Mouse (Mus musculus) brain, adult 2 months (tissue): Measurements from ENCODE around the gene Eps15l1.

Experiments
- DNase-seq: peaks from one replicate; pipeline ENCODE4 v3.0.0; 2011; ENCODE audit warnings: low read depth, low spot score

Gene Eps15l1

DNA sequence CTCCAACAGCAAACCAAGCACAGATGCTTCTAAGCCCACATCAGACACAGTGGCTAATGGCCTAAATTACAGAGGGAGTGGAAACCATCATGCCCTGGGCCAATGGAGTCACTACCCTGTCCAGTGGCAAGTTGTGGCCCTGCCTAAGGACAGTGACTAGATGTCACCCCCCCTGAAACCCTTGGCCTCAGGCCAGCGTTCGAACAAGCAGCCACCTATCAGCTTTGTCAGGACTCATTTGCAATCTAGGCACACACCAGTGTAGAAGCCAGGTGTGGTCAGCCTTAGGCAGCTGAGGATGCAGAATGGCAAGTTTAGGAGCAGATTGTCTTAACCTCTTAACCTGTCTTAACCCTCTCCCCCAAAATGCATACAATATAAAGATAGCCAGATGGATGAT, 6.0 kb downstream of the Eps15l1 start:
- no peak for DNase-seq

DNA sequence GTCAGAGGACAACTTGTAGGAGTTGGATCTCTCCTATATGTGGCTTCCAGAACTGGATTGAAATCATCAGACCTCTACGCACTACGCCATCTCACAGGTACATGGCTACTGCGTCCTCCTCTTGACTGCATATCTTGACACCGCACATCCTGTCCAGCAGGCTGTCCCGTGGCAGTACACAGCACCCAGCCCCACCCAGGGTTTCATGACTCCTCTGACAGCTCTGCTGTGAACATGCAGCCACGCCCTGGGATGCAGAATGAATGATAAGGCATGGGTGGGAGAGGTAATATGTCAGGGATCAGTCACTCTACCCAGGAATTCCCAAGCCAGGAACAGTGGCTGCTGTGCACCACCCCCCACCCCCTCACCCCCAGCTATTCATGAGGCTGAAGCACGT, 7.4 kb downstream of the Eps15l1 start:
- DNase-seq, result peak; percentile 24

DNA sequence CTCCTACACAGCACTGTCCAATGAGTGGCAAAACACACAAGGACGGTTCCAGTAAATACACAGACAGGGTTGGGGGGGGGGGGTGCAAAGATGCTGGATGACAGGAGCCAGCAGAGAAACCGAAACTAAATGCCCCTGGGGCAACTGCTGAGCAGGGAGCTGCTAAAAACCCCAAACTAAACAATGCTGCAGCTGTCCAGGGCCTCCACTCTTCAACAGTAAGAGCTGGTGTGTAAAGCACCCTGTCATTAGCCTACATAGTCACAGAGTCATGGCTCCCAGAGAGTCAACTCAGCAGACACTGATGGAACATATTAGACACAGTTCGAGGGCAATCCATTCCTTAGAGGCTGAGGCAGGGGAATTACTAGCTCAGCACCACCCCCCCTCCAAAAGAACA, 11.8 kb downstream of the Eps15l1 start:
- peak; percentile 31 for DNase-seq

DNA sequence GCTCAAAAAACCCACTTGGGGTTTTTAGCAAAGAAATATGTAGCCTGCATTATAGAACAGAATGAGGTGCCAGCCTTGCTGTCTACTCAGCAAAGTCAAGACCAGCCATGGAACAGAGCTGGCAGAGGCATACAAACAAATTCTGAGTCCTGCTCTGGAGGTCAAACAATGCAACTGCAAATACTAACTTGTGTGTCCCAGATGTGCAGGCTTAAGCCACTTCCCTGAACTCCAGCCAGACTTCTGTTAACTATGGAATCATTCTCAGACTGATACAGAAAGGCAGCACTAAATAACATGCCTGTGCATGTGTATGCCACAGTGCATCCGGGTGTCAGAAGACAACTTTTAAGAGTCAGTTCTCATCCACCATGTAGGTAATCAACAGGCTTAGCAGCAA, 13.4 kb downstream of the Eps15l1 start:
- DNase-seq, result no peak

DNA sequence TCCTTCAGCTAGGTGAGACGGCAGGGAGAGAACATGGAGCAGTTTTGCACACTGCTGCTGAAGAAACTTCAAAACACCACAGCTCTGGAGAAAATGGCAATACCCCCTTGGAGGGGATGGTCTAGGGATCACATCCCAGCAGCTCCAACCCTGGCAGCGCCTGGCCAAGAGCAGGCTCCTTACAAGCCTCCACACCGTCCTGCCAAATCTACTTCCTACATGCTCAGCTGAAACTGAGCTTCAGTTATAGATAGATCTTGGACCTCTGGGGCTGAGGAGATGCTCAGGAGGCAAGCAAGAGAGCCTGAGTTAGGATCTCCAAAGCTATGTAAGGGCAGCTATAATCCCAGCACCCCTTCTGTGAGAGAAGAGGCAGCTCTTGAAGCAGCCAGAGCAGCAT, 18.3 kb downstream of the Eps15l1 start:
- no peak for DNase-seq

DNA sequence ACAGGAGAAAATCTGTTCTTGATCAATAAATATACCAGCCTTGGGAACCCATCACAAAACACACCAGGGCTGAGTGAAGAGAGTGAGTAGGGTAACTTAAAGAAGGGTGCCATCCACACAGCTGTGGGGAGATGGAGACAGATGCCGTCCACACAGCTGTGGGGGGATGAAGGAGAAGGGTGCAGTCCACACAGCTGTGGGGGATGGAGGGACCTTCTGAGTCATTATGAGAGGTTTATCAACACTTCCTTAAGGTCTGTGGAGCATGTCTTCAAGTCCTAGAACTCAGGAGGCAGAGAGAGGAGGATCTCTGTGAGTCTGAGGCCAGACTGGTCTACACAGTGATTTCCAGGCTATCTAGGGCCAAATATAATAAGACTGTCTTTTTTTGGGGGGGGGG, 19.9 kb downstream of the Eps15l1 start:
- DNase-seq, result no peak

DNA sequence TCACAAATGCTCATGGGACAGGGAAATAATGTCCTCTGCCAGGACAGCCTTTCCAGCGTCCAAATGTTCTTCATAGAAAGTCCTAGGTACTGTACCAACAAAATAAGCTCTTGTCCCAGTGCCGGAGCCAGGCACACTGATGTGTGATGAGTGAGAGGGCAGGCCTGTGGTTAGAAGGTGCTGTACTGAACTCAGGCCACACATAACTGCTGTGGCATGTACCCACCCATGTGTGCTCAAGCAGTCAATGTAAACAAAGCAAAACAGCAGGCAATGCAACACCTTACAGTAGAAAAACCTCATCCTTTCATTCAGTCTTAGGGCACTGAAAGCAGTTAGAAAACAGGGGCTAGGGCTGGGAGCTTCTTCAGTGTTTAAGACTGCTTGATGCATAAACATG, 35.5 kb downstream of the Eps15l1 start:
- DNase-seq, result no peak

DNA sequence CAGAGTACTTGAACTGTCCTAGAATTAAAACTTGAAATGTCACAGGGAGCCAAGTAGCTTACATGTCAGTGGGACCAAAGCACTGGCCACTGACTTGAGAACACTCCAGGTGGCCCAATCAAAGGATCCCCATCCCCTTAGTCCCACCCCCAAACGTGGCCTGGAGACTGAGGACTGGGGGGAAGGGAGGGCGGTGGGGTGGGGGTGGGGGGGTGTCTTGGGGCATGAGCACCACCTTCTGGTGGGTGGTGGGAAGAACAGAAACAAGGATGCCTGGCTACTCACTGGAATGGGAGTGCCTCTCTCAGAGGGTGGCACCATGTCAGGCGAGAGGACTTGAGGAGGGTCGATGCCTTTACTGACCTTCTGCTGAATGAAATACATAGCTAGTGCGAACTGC, 38.9 kb downstream of the Eps15l1 start:
- DNase-seq, result no peak

DNA sequence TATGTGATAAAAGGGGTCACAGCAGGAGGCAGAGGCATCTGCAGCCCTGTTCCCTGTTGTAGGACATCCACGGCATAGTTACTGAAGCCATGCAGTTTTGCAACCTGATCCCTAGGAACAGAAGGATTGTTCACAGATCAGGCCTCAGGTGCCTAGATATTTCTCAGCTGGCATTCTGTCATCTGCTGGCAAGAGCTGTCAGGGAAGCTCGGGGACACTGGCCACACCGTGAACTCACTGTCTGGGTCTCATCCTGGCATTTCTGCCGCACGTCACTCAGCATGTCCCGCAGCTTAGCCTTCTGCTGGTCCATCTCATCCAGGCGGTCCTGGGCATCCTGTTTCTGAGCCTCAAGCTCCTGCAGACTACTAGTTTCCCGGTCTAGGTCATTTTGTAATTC, 40.6 kb downstream of the Eps15l1 start:
- DNase-seq, result peak; percentile 78

DNA sequence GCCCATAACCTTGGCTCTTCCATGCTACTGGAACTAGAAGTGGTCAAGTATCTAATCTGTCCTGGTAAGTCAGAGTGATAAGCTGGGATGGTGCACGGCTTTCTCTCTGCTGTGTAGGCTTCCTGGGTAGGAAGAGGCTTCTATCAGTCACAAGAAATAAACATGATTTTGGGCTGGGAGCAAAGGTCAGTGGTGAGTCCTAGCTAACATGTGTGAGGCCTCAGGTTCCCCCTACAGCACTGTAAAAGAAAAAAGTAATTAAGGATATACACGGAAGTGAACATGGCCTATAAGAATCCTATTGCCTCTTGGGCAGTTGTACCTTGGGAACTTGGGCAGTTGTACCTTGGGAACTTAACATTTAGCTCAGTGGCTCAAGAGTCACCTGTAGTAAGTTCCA, 44.4 kb downstream of the Eps15l1 start:
- no peak for DNase-seq

DNA sequence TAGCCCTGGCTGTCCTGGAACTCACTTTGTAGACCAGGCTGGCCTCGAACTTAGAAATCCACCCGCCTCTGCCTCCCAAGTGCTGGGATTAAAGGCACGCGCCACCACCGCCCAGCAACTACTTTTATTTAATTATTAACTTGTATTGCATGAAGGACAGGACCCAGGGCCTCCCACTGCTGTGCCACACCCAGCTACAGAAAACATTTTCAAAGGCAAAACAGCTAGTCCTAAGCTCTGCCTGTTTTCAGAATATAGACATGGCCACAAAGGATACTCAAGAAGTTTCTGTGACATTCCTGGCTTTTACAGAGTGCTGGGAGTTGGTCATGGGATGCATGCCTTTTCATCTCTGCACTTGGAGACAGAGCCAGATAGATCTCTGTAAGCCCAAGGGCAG, 45.0 kb downstream of the Eps15l1 start:
- no peak for DNase-seq

DNA sequence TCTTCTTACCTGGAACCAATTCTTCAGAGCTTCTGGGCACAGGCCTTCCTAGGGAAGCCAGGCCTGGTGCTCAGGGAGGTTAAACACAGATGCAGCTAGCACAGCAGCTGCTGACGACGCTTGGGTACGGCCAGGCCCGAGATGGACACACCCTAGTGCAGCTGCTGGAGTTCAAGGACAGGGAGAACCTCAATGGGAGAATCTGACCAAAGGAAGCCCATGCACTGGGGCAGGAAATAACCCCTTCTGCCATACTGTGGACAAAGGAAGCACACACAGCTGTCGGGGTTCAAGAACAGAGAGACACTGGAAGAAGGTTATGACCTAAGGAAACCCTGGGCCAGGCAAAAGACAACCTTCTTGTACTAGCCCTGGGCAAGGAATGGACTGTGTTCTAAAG, 46.1 kb downstream of the Eps15l1 start:
- DNase-seq, result no peak

DNA sequence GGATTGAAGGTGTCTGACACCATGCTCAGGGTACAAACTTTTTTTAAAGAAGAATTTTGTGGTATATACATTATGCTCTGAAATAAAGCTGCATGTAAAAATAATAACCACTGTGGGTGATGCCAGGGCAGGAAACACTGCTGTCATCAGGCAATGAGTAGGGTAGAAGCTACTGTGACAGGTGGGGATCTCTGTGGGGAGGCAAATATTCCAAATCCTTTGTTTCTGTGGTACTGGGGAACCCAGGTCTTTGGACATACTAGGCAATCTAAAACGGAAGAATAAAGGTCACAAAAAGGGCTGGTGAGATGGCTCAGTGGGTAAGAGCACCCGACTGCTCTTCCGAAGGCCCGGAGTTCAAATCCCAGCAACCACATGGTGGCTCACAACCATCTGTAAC, 48.9 kb downstream of the Eps15l1 start:
- peak; percentile 46 for DNase-seq

DNA sequence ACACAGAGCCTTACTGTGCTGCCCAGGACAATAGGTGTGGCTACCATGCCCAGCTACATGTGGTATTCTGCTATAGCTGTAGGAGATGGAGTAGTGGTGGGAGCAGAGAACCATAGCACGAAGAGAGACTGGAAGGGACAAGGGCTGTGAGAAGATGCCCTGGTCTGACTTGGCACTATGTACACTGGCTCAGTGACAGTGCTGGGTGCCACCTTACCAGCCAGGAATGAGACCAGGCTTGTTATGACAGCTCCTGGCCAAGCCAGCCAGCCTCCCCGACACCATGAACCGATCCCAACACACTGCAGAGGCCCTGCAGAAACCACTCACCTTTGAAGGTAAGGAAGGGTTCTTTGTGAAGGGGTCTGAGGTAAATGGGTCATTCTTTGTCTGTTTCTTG, 49.9 kb downstream of the Eps15l1 start:
- no peak for DNase-seq

DNA sequence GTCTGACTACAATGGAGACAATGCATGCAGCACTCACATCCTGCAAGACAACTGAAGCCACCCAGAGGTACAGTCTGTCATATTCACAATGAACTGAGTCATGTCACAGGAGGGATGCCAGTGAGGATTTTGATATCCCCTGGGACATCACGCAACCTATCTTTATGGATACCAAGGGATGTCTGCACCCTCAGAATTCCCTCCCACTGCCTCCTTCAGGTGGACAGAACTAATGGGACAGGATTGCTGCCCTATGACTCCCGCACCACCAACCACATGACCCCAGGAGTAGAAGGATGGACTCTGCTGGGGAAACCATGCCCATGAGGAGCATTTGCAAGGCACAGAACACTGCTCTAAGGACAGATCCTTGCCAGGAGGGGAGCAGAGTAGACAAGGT, 54.8 kb downstream of the Eps15l1 start:
- no peak for DNase-seq

DNA sequence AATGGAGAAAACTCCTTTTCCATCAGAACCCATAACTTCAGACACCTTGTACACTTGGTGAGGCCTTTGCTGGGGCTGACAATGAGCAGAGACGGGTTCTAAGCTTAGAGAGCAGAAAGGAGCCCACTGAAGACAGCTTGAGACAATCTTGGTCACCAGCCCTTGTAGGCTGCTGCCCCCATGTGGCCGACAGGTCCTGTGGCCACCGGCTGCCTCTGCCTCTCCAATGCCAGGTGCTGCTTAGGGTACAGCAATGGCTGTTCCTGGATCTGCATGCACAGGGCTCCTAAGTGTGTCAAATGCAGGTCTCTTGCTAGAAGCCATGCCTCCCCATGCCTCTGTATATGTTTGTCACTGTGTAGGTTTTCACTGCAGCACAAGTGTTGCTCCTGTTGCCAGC, 55.4 kb downstream of the Eps15l1 start:
- DNase-seq, result peak; percentile 81

DNA sequence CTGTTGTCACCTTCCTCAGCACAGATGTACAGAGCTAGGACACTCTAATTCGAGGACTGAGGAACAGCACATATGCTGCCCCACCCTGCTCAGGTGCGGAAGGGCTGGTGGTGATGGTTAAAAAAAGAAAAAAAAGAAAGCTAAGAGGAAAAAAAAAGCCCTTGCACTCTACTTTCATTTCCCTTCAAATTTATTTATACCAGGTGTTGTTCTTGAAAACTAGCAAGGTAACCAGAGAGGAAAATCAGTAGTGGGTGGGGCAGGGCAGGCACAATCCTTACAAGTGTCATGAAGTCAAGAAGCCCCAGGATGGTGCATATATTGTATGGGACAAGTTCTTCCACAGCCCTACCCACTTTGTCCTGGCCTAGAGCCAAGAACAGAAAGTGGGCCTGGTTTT, 56.2 kb downstream of the Eps15l1 start:
- no peak for DNase-seq

DNA sequence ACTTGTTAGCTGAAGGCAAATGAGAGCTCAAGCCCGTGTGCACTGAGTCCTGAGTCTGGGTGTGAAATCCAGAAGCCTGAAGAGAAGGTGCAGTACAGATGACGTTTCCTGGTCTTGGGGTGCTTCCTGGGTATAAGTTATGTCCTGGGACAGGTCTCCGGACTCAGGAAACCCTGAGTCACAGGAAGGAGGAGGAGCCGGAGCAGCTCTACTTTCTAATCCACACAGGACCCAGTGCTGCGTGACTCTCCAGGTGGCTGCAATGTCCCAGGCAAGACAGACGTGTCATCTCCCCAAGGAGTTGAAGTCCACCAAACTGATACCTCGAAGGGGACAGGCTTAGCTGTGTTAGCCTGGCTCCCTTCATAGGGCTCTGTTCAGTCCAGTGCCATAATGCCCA, 57.8 kb downstream of the Eps15l1 start:
- DNase-seq, result no peak

DNA sequence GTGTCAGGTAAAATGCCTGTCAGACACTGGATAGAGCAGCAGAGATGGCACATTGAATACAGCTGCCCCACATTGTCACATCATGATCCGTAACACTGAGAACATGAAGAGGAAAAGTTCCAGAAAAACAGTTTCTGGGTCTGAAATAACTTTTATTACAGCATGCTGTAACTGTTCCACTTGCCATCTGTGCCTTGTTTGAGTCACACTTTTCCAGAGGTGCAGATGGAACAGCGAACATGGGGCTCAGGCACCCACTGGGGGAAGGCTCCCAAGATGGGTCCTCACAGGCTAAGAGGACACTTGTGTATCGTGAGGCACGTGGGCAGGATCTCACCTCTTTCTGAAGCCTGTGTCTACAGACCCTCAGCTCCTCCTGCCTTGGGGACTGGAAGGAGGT, 58.5 kb downstream of the Eps15l1 start:
- DNase-seq, result peak; percentile 76

DNA sequence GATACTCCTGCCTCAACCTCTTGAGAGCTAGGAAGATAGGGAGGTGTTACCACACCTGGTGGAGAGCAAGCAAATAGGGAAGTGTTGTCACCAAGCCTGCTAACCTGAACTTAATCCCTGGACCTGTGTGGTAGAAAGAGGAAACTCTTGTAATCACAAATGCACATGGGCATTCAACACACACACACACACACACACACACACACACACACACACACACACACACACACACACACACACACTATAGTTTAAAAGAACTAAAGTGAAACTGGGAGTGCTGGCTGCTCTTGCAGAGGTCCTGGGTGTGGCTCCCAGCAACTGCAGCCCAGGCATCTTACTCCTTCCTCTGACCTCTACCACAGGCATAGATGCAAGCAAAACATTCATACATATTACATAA, 61.1 kb downstream of the Eps15l1 start:
- DNase-seq, result no peak

DNA sequence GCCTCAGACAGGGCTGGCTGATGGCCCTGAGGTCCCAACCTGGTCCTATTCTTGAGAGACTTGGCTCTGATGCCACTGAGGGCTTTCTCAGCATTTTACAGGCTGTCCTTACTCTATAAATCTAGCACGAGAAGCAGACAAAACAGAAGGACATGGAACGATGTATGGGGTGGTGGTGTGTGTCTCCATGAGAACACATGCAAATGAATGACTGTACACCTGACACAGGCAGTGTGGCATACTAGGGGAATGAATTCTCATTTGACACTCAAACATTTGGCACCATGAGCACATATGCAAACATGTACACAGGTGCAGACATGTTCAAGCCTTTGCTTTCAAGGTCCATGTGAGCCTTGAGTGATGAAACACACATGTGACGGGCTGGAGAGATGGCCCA, 64.7 kb downstream of the Eps15l1 start:
- DNase-seq, result no peak

DNA sequence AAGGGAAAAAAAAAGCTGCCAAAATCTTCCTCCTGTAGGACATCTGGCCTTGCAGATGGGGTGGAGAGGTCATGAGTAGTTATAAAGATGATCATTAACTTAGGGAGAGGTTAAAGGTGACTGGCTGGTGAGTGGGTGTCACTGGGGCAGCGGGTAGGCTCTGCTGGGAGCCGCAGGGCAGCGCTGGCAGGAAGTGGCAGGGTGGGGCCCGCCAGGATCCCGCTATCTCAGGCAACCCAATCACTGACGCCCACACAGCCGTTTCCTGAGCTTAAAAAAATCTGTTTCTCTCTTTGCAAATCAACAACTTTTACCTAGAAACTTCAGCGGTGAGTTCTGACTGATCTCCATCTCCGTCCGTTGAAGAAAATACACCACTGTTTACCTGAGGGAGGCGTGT, 67.0 kb downstream of the Eps15l1 start:
- no peak for DNase-seq

DNA sequence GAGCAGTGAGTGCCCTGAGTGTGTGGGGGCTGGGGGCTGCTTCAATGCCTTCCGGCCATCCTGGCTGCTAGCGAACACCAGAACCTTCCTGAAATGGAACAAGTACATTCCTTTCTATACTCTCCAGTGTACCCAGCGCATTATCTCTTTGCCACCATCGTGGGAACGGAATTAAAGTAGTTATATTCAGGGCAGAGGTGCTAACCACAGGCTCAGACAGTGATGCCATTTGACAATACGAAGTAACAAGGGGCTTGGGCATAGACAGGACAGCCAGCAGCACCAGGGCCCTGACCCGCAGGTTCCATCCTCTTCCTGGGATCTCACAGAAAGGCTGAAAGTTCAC, 67.6 kb downstream of the Eps15l1 start:
- no peak for DNase-seq

DNA sequence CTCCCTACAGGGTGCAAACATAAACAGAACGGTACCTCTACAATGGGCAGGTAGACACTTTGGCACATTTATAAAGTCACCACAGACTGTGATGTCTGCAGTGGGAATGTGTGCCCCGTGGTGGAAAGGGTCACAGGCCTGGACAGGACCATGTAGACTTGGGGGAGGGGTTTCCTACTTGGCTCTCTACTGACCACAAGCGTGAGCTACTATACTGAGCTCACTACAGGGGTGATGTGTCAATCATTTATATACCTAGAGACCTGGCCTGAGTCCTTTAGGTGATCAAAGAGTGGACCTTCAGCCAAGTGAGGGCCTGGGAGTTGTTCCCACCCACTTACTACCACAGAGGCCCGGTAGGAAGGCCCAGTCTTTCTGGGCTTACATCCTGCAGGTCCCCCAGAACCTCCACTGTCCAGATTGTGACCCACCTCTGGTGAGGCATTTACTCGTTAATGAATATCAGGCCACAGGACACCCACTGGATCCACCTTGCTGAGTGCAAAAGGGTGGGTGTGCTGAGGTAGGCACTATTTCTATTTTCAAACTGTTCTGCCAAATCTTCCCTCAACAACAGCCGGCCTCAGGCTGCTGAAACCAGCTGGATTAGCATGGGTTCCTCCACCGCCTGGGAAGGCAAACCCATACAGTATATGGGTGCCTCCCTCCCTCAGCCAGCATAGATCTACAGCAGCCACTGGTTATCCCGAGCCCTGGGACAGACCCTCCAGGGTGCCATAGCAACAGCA, 68.1 kb downstream of the Eps15l1 start:
- DNase-seq, result peak; percentile 35
